Mouse (Mus musculus) heart, adult 2 months (tissue): ENCODE data around the gene Suz12. TPM values are rescaled to one million over a fixed set of nuclear protein-coding genes. Genes with fewer than 3 reads are reported as not detected.

Experiments used
- DNase-seq, 2 experiments: peaks; one replicate each; pipeline ENCODE4 v3.0.0; 2021
- H3K27ac ChIP-seq: fragments of 200-600 bp; 2 replicates; pipeline ENCODE4 v1.8.1; 2022
- H3K27me3 ChIP-seq: fragments of 200-500 bp; 2 replicates; pipeline ENCODE4 v1.6.1; 2012; ENCODE audit warnings: mild to moderate bottlenecking, low read length, inconsistent platforms, mixed read lengths; ENCODE audit not compliant: control insufficient read depth, insufficient read depth
- H3K36me3 ChIP-seq: fragments of 200-500 bp; 2 replicates; pipeline ENCODE4 v1.6.1; 2012; ENCODE audit warnings: low read length, inconsistent platforms; ENCODE audit not compliant: control insufficient read depth, insufficient read depth
- H3K4me1 ChIP-seq: fragments of 200-500 bp; 2 replicates; pipeline ENCODE4 v1.6.1; 2011; ENCODE audit warnings: low read length; ENCODE audit not compliant: control insufficient read depth, insufficient read depth
- H3K4me3 ChIP-seq: fragments of 200-600 bp; 2 replicates; pipeline ENCODE4 v1.8.1; 2022
- H3K79me2 ChIP-seq: fragments of 200-500 bp; replicated peaks from 2 replicates; pipeline ENCODE4 v1.6.1; 2012; ENCODE audit warnings: mild to moderate bottlenecking, inconsistent platforms, low read length, moderate library complexity, mixed read lengths; ENCODE audit not compliant: control insufficient read depth, insufficient read depth
- H3K9ac ChIP-seq: fragments of 200-500 bp; 2 replicates; pipeline ENCODE4 v1.6.1; 2012; ENCODE audit warnings: low read depth, mild to moderate bottlenecking, control low read depth, inconsistent platforms, low read length, mixed read lengths
- CTCF ChIP-seq: fragments of 200-600 bp; IDR thresholded peaks from 2 replicates; pipeline ENCODE4 v1.8.1; 2022; ENCODE audit warnings: antibody characterized with exemption, mild to moderate bottlenecking, moderate library complexity
- EP300 ChIP-seq: fragments of 200-500 bp; IDR thresholded peaks from 2 replicates; pipeline ENCODE4 v1.6.1; 2011; ENCODE audit warnings: low read depth, low read length, control low read depth; ENCODE audit not compliant: insufficient read depth
- POLR2A ChIP-seq: fragments of 200-500 bp; IDR thresholded peaks from 2 replicates; pipeline ENCODE4 v1.6.1; 2011; ENCODE audit warnings: mild to moderate bottlenecking, low read depth, low read length, control low read depth; ENCODE audit not compliant: insufficient read depth
- WGBS: fragments of 180-500 bp; shearing (Covaris S2); methylation state at CpG from one replicate; pipeline ENCODE4 v1.1.7; 2018; 5-methylcytosine and 5-hydroxymethylcytosine counted together
- intact Hi-C: fragments of 180-260 bp; cut with DNase I; formaldehyde crosslinking; loops from one replicate; pipeline ENCODE4 v1.15.1; 2025
- polyA plus RNA-seq: library from polyadenylated mRNA; depleted of rRNA; stranded (reverse); fragments of >200 nt; gene quantifications from 2 replicates; pipeline ENCODE4 v1.2.3, GENCODE M21; 2012
- total RNA-seq, 2 experiments: library from RNA; stranded (reverse); gene quantifications; 2 replicates each; pipeline ENCODE4 v1.2.3; 2021

The Suz12 gene
- total and polyA plus RNA-seq, 3 experiments, result 3.7 to 26.7 (median 23.9) TPM

DNA sequence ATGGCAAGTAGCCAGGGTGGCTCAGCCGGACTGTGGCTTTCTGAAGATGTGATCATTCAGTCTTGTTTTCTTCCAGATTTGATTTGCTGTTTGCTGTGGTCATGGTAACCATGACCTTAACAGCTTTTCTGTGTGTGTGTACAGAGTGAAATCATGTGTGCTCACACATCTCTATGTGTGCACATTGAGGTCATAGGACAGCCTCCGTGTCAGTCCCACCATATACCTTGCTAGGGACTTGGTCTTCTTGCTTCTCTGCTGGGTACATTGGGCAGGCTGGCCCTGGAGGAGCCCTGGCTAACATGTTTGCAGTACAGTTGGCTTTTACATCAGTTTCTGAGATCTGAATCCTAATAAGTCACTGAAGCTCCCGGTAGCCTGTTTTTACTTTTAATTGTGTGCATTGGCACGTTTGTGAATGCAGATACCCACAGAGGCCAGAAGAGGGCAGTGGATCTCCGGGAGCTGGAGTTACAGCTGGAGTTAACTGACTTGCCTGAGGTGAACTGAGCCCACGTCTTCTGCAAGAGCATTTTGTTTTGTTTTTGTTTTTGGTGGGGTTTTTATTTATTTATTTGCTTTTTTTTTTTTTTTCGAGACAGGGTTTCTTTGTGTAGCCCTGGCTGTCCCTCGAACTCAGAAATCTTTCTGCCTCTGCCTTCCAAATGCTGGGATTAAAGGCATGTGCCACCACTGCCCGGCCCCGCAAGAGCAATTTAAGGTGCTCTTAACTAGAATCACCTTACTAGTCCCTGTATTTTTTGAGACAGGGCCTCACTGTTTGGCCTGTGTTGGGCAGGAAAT lies 49.9 kb downstream of the Suz12 start:
- Histone ChIP-seq H3K4me1 (no peaks in the 10 kb centered on the region), H3K27ac (no peak overlapping the region), H3K4me3 (no peak overlapping the region), H3K79me2 (no peaks in the 10 kb centered on the region), H3K9ac (no peak overlapping the region), H3K36me3 (no peaks in the 10 kb centered on the region), H3K27me3 (no peaks in the 10 kb centered on the region)
- TF ChIP-seq CTCF, result peak; percentile 86
- peak; percentile 61; the same call in 1 of the 2 replicates for TF ChIP-seq EP300
- no peak for TF ChIP-seq POLR2A
- intact Hi-C loops, result loop anchor here (5.0 kb wide), 1 partner anchor 164 kb away; the partner anchor contains the start of gene Rhot1
- WGBS, result 50% methylated on average over 10 of the region's 10 CpGs
- peak; percentile 33 to 41 for DNase-seq

DNA sequence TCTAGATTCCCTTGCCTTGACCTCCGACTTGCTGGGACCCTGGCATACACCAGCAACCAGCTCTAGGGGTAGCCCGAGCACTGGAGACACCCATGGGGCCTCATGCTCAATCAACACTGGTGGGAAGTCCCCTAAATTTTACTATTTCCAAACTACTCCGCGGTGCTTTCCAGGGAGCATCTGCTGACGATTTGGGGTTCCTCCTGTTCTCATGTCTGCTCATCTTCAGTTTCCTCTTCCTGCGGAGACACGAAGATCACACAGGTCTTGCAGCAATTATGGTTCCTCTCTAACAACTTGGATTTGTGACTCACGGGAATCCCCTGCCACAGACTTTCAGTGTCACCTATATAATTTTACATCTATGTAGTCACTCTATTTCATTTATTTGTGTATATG lies 50.5 kb downstream of the Suz12 start:
- no peak overlapping the region for H3K27ac ChIP-seq
- no peaks in the 10 kb centered on the region for H3K36me3 ChIP-seq
- H3K4me1 ChIP-seq, result no peaks in the 10 kb centered on the region
- no peak for DNase-seq
- no peak overlapping the region for H3K9ac ChIP-seq
- no peak for TF ChIP-seq CTCF
- TF ChIP-seq EP300, result no peak
- TF ChIP-seq POLR2A, result no peak
- H3K27me3 ChIP-seq, result no peaks in the 10 kb centered on the region
- no peak overlapping the region for H3K4me3 ChIP-seq
- WGBS, result 78% methylated on average over 8 of the region's 8 CpGs
- intact Hi-C loops, result loop anchor here (5.0 kb wide), 1 partner anchor 164 kb away; the partner anchor contains the start of gene Rhot1
- H3K79me2 ChIP-seq, result no peaks in the 10 kb centered on the region

DNA sequence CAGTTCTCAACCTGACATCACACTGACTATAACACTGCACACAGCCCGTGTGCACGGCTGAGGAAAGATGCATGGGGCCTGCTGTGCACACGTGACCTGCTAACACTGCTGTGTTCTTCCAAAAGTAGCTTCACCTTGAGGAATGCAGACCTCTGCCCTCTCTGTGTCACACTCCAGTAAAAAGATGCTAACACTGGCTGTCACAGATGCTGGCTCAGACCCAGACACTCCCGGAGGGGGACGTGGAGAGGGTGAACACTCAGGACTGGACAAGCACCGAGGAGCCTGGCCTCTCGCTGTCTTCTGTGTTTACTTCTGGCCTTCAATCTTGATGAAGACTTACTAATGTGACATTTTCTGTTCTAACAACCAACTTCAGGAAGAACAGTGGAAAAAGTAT lies 54.0 kb downstream of the Suz12 start:
- Histone ChIP-seq H3K4me1 (no peaks in the 10 kb centered on the region; the same call in 1 of the 2 replicates), H3K27me3 (no peaks in the 10 kb centered on the region), H3K36me3 (no peaks in the 10 kb centered on the region), H3K4me3 (no peak overlapping the region), H3K79me2 (no peaks in the 10 kb centered on the region), H3K27ac (no peak overlapping the region), H3K9ac (no peak overlapping the region)
- intact Hi-C loops, result no loop called here
- WGBS, result 62% methylated on average over 7 of the region's 7 CpGs
- no peak for TF ChIP-seq EP300
- no peak for DNase-seq

DNA sequence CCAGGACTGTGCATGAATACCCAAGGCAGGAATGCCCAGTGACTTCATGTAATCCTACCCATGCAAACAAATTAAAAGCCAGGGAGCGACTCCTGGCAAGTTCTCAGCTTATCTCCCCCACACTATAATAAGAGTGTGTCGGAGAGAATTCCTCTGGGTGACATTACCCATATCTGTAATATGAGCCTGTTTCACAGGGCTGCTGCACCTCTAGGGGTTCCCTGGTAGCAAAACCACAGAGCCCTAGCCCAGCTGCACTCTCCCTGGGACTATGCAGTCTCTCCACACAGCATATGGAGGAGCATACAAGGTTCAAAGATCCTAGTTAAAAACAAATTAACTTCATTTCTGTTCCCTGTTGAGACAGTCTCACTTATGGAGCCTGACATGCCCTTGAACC lies 57.2 kb downstream of the Suz12 start:
- H3K27me3 ChIP-seq, result no peaks in the 10 kb centered on the region
- H3K27ac ChIP-seq, result peak overlapping the region; percentile 3; the same call in 1 of the 2 replicates
- H3K79me2 ChIP-seq, result 0 out of 2 replicates have a peak, but pooled peaks cover 1% of the 10 kb centered on the region
- no peak overlapping the region for H3K4me3 ChIP-seq
- WGBS, result 39% methylated on average over 2 of the region's 2 CpGs
- intact Hi-C loops, result no loop called here
- H3K4me1 ChIP-seq, result no peaks in the 10 kb centered on the region; the same call in 1 of the 2 replicates
- H3K36me3 ChIP-seq, result no peaks in the 10 kb centered on the region
- no peak overlapping the region for H3K9ac ChIP-seq
- peak in 1 of 2 experiments; percentile 27 for DNase-seq
- TF ChIP-seq CTCF (0 out of 2 replicates have a peak, but pooled peaks have one; percentile 4), POLR2A (no peak), EP300 (no peak)

DNA sequence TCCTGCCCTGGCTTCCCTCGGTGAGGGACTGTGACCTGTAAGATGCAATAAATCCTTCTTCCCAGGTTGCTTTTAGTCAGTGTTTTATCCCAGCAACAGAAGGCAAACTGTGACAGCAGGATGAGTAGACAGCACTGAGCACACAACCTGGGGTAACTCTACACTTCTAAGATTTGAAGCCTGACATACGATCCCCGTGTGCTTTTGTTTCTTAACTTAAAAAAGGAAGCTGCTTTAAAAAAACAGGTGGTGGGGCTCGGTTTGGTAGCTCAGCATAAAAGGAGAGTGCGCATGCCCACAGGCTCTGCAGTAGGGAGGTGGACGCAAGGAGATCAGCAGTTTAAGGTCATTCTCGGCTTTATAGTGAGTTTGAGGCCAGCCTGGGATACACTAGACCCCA lies 59.5 kb downstream of the Suz12 start:
- no peaks in the 10 kb centered on the region; the same call in 1 of the 2 replicates for H3K4me1 ChIP-seq
- 84% methylated on average over 7 of the region's 7 CpGs for WGBS
- DNase-seq, result no peak
- intact Hi-C loops, result no loop called here
- peaks cover 3% of the 10 kb centered on the region; the same call in 1 of the 2 replicates for H3K36me3 ChIP-seq
- 0 out of 2 replicates have a peak, but pooled peaks cover 1% of the 10 kb centered on the region for H3K79me2 ChIP-seq
- no peak for TF ChIP-seq CTCF
- no peak for TF ChIP-seq POLR2A
- no peak for TF ChIP-seq EP300
- no peaks in the 10 kb centered on the region for H3K27me3 ChIP-seq
- H3K4me3 ChIP-seq, result no peak overlapping the region
- no peak overlapping the region for H3K27ac ChIP-seq
- no peak overlapping the region for H3K9ac ChIP-seq

DNA sequence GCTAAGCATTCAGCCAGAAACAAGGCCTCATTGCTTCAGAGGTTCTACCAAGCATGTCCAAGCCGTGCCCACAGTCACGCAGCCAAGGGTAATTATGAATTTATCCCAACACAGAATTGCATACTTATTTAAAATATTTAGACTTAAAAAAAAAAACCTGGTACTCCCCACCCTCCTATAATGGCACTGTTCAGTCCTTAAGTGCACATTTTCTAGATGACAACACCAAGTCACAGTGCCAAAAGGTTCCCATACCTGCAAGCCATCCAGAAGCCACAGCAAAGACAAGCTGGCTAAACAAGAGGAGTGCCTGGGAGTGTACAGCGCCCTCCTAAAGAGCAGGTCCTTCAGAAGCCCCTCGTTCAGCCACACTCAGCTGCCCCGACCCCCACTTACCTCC lies 60.3 kb downstream of the Suz12 start:
- Histone ChIP-seq H3K27me3 (no peaks in the 10 kb centered on the region), H3K36me3 (peaks cover 3% of the 10 kb centered on the region; the same call in 1 of the 2 replicates), H3K27ac (no peak overlapping the region), H3K79me2 (0 out of 2 replicates have a peak, but pooled peaks cover 1% of the 10 kb centered on the region), H3K4me1 (no peaks in the 10 kb centered on the region; the same call in 1 of the 2 replicates), H3K4me3 (no peak overlapping the region), H3K9ac (no peak overlapping the region)
- DNase-seq, result no peak
- no peak for TF ChIP-seq POLR2A
- no peak for TF ChIP-seq CTCF
- TF ChIP-seq EP300, result no peak
- intact Hi-C loops, result no loop called here
- WGBS, result 92% methylated on average over 5 of the region's 5 CpGs
